ENCODE assay signal across 8 mouse cellular contexts in genomic region chr4:136144927-136145292, GRCm38 (mm10). TPM values are rescaled to one million over a fixed set of nuclear protein-coding genes. Genes with fewer than 3 reads are reported as not detected.
DNase-seq lines count a peak whose midpoint lies in the region; ATAC-seq and TF ChIP-seq lines count a peak whose summit lies in the region.

No protein-coding gene starts in this region.

- under 1% methylated on average over 11 of the region's 11 CpGs for WGBS in embryonic facial prominence, embryonic 10.5 days
- under 1% methylated on average over 11 of the region's 11 CpGs for WGBS in hindbrain, postnatal 0 days
- under 1% methylated on average over 11 of the region's 11 CpGs for WGBS in midbrain, postnatal 0 days

- ATAC-seq in hindbrain, postnatal 0 days: no peak
- no peak for ATAC-seq in midbrain, postnatal 0 days (ENCODE audit: low FRiP score)

- H3K4me1 ChIP-seq in embryonic facial prominence, embryonic 10.5 days: peaks cover 88% of the 10 kb centered on the region
- peaks cover 13% of the 10 kb centered on the region; the same call in 1 of the 2 replicates for H3K4me1 ChIP-seq in hindbrain, postnatal 0 days (ENCODE audit: insufficient read depth, low read length)
- H3K4me1 ChIP-seq in midbrain, postnatal 0 days (ENCODE audit: insufficient read depth, low read length): peaks cover 7% of the 10 kb centered on the region; the same call in 1 of the 2 replicates

- intact Hi-C loops in gastrocnemius, postnatal 14 days (cut with DNase I; ENCODE audit: low total_unique reads): no loop called here

- peak overlapping the region; percentile 67 for H3K4me3 ChIP-seq in layer of hippocampus, adult 2 months
- H3K4me3 ChIP-seq in embryonic facial prominence, embryonic 10.5 days: peak overlapping the region; percentile 82
- peak overlapping the region; percentile 55 for H3K4me3 ChIP-seq in hindbrain, postnatal 0 days (ENCODE audit: low read length)
- H3K4me3 ChIP-seq in midbrain, postnatal 0 days (ENCODE audit: low read depth, low read length): peak overlapping the region; percentile 50

- 0 out of 2 replicates have a peak, but pooled peaks cover 5% of the 10 kb centered on the region for H3K27me3 ChIP-seq in embryonic facial prominence, embryonic 10.5 days (replicated peaks; ENCODE audit: low read depth, poor library complexity, severe bottlenecking)
- H3K27me3 ChIP-seq in hindbrain, postnatal 0 days (ENCODE audit: insufficient read depth, low read length): peaks cover 19% of the 10 kb centered on the region
- peaks cover 10% of the 10 kb centered on the region for H3K27me3 ChIP-seq in midbrain, postnatal 0 days (ENCODE audit: insufficient read depth, low read length)

- DNase-seq in layer of hippocampus, adult 2 months (ENCODE audit: low spot score in 2 of 2): no peak
- DNase-seq in layer of hippocampus, adult 18-20 months (ENCODE audit: low spot score in 2 of 2): no peak
- DNase-seq in embryonic facial prominence, embryonic 10.5 days (ENCODE audit: low spot score): no peak
- no peak for DNase-seq in hindbrain, postnatal 0 days (ENCODE audit: low spot score)
- no peak for DNase-seq in midbrain, postnatal 0 days (ENCODE audit: low spot score)
- DNase-seq in urinary bladder, postnatal 36 days (ENCODE audit: low spot score in 2 of 2): no peak
- DNase-seq in gastrocnemius, postnatal 14 days: no peak
- DNase-seq in adrenal gland, postnatal 10 days: no peak

- H3K9me3 ChIP-seq in embryonic facial prominence, embryonic 10.5 days: no peaks in the 10 kb centered on the region
- H3K9me3 ChIP-seq in hindbrain, postnatal 0 days (ENCODE audit: low read length): no peaks in the 10 kb centered on the region
- no peaks in the 10 kb centered on the region for H3K9me3 ChIP-seq in midbrain, postnatal 0 days (ENCODE audit: low read length)

- peak overlapping the region; percentile 62 for H3K4me2 ChIP-seq in hindbrain, postnatal 0 days (ENCODE audit: low read depth, low read length)
- H3K4me2 ChIP-seq in midbrain, postnatal 0 days (ENCODE audit: low read depth, low read length, poor library complexity, severe bottlenecking): peak overlapping the region; percentile 62

- TF ChIP-seq CTCF in layer of hippocampus, adult 2 months (conservative IDR thresholded peaks at IDR 0.05): no peak
- no peak for TF ChIP-seq CTCF in hindbrain, postnatal 0 days (IDR thresholded peaks at IDR 0.05; ENCODE audit: low read depth)
- TF ChIP-seq CTCF in midbrain, postnatal 0 days (IDR thresholded peaks at IDR 0.05): no peak

- peak overlapping the region; percentile 90 for H3K27ac ChIP-seq in layer of hippocampus, adult 2 months
- H3K27ac ChIP-seq in embryonic facial prominence, embryonic 10.5 days (replicated peaks): peak overlapping the region; percentile 94
- H3K27ac ChIP-seq in hindbrain, postnatal 0 days: peak overlapping the region; percentile 80
- peak overlapping the region; percentile 69 for H3K27ac ChIP-seq in midbrain, postnatal 0 days (ENCODE audit: low read depth, low read length)

- H3K9ac ChIP-seq in hindbrain, postnatal 0 days (replicated peaks; ENCODE audit: low read length): peak overlapping the region; percentile 70
- H3K9ac ChIP-seq in midbrain, postnatal 0 days (replicated peaks; ENCODE audit: low read length, poor library complexity, severe bottlenecking): peak overlapping the region; percentile 60

- H3K36me3 ChIP-seq in embryonic facial prominence, embryonic 10.5 days (replicated peaks): peaks cover 13% of the 10 kb centered on the region
- no peaks in the 10 kb centered on the region for H3K36me3 ChIP-seq in hindbrain, postnatal 0 days (ENCODE audit: insufficient read depth, low read length)
- H3K36me3 ChIP-seq in midbrain, postnatal 0 days (ENCODE audit: insufficient read depth, low read length): no peaks in the 10 kb centered on the region

RNA-seq across cellular contexts. Expression of gene Id3, which starts 1.6 kb away (rescaled TPM):
- total RNA-seq in layer of hippocampus, adult 2 months (2021): 10 to 100 TPM; 45.1 to 47.4 TPM
- total RNA-seq in layer of hippocampus, adult 18-20 months (2021): 10 to 100 TPM; 30.0 to 35.1 TPM
- 593 and 611 TPM in 2 replicates for polyA plus RNA-seq in embryonic facial prominence, embryonic 10.5 days (2016; fragmentation: Nextera tagmentation; extraction: Ambion mirVana)
- total RNA-seq in hindbrain, postnatal 0 days (2014; rRNA removed): 204 and 344 TPM in 2 replicates
- polyA plus RNA-seq in hindbrain, postnatal 0 days (2015; fragmentation: Nextera tagmentation; extraction: Ambion mirVana): 253 and 254 TPM in 2 replicates
- total RNA-seq in midbrain, postnatal 0 days (2014; rRNA removed): 121 and 208 TPM in 2 replicates
- polyA plus RNA-seq in midbrain, postnatal 0 days (2015; fragmentation: Nextera tagmentation; extraction: Ambion mirVana): 148 and 156 TPM in 2 replicates
- total RNA-seq in gastrocnemius, postnatal 14 days (2021): 10 to 100 TPM; 28.4 to 28.7 TPM
- total RNA-seq in adrenal gland, postnatal 10 days (2021): 100 to 1,000 TPM in 1 of 2 experiments, 10 to 100 TPM in 1; 97.2 to 110 TPM

RNA-seq across cellular contexts. Expression of gene E2f2, which starts 27.3 kb away (rescaled TPM):
- total RNA-seq in layer of hippocampus, adult 2 months (2021): 1 to 10 TPM in 1 of 2 experiments, under 1 TPM in 1; 0.74 to 1.5 TPM
- total RNA-seq in layer of hippocampus, adult 18-20 months (2021): under 1 TPM; 0.36 to 0.84 TPM
- 6.2 TPM in 2 replicates for polyA plus RNA-seq in embryonic facial prominence, embryonic 10.5 days (2016; fragmentation: Nextera tagmentation; extraction: Ambion mirVana)
- 3.5 and 3.7 TPM in 2 replicates for total RNA-seq in hindbrain, postnatal 0 days (2014; rRNA removed)
- polyA plus RNA-seq in hindbrain, postnatal 0 days (2015; fragmentation: Nextera tagmentation; extraction: Ambion mirVana): 2.3 and 2.4 TPM in 2 replicates
- total RNA-seq in midbrain, postnatal 0 days (2014; rRNA removed): 1.1 and 2.0 TPM in 2 replicates
- 0.46 and 0.50 TPM in 2 replicates for polyA plus RNA-seq in midbrain, postnatal 0 days (2015; fragmentation: Nextera tagmentation; extraction: Ambion mirVana)
- 1 to 10 TPM; 4.0 to 6.5 TPM for total RNA-seq in gastrocnemius, postnatal 14 days (2021)
- 10 to 100 TPM in 1 of 2 experiments, 1 to 10 TPM in 1; 7.9 to 14.8 TPM for total RNA-seq in adrenal gland, postnatal 10 days (2021)
